Mouse (Mus musculus) lung, postnatal 0 days (tissue): ENCODE measurements at regions not wholly inside any gene's neighbourhood (a gene's known extent, or its start where the extent isn't known, plus 50 kb on each side); places are given as distances from the start of the nearest gene placed in this dataset.

Experiments used
- ATAC-seq: fragments of 200-750 bp; cut with Nextera tagmentation; 2 replicates; pipeline ENCODE4 v1.8.0; 2017; ENCODE audit warnings: moderate library complexity
- DNase-seq: peaks from one replicate; pipeline ENCODE4 v3.0.0-alpha.2; 2016; ENCODE audit warnings: low spot score
- H3K27ac ChIP-seq: fragments of 300-500 bp; sonication (generic); 2 replicates; pipeline ENCODE4 v1.5.1; 2014; ENCODE audit warnings: antibody characterized with exemption, mild to moderate bottlenecking, low read length, mixed read lengths
- H3K27me3 ChIP-seq: fragments of 300-500 bp; sonication (generic); replicated peaks from 2 replicates; pipeline ENCODE4 v1.6.1; 2014; ENCODE audit warnings: low read length, mixed read lengths; ENCODE audit not compliant: insufficient read depth
- H3K36me3 ChIP-seq: fragments of 300-500 bp; sonication (generic); 2 replicates; pipeline ENCODE4 v1.6.1; 2014; ENCODE audit warnings: low read length, mixed read lengths; ENCODE audit not compliant: insufficient read depth
- H3K4me1 ChIP-seq: fragments of 300-500 bp; sonication (generic); 2 replicates; pipeline ENCODE4 v1.6.1; 2014; ENCODE audit warnings: antibody characterized with exemption, low read depth, low read length, mixed read lengths; ENCODE audit not compliant: insufficient read depth
- H3K4me2 ChIP-seq: fragments of 300-500 bp; sonication (generic); replicated peaks from 2 replicates; pipeline ENCODE4 v1.6.1; 2014; ENCODE audit warnings: low read depth, mild to moderate bottlenecking, low read length, moderate library complexity, mixed read lengths
- H3K4me3 ChIP-seq: fragments of 300-500 bp; sonication (generic); 2 replicates; pipeline ENCODE4 v1.5.1; 2014; ENCODE audit warnings: low read depth, low read length
- H3K9ac ChIP-seq: fragments of 300-500 bp; sonication (generic); replicated peaks from 2 replicates; pipeline ENCODE4 v1.6.1; 2014; ENCODE audit warnings: low read depth, mild to moderate bottlenecking
- H3K9me3 ChIP-seq: fragments of 300-500 bp; sonication (generic); 2 replicates; pipeline ENCODE4 v1.6.1; 2016; ENCODE audit warnings: low read length, mixed read lengths
- CTCF ChIP-seq: IDR thresholded peaks from 2 replicates; pipeline ENCODE4 v1.5.1; 2016; ENCODE audit warnings: antibody characterized with exemption, mild to moderate bottlenecking
- EP300 ChIP-seq: IDR thresholded peaks from 2 replicates; pipeline ENCODE4 v1.6.1; 2016; ENCODE audit warnings: antibody characterized with exemption, mild to moderate bottlenecking, control low read depth
- WGBS: fragments of 180-500 bp; shearing (Covaris S2); extraction: QIAGEN DNeasy Blood & Tissue Kit; methylation state at CpG from one replicate; pipeline ENCODE4 v1.1.7; 2014; 5-methylcytosine and 5-hydroxymethylcytosine counted together

DNA sequence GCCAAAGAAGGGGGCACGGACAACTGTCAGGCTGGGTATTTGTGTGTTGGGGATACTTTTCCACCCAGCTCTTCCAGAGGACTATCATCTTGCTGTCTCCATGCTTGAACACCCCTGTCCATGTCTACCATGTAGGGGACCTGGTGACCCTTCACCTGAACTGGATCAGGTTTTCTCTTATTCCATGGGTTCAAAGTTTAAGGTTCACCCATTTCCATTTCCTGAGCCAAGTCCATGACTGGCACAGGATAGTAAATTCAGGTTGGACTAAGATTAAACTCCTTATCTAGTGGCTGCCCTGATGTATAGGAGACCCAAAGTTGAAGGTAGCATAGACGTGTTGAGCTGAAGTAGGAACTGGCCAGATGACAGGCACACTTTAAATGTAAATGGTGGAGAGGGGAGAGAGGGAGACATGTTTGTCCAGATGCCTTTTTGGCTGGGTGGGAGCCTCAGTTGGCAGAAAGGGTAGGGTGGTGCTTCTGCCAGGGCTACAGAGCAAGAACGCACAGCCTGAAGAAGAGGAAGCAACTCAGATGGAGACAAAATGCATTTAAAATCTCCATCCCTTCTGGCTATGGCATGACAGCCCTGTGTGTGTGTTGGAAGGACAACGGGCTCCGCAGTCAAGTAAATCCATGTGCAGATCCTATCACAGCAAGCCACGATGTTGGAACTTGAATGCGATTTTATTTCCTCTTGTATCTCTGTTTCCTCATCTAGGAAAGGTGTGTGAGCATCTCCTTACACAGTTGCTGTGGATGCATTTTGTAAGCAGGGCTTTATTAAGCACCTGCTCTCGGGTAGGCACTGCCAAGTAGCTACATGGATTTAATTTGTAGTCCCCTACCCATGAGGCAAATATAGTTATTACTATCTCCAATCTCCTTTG lies 192.4 kb downstream of the Plpp3 start:
- H3K9me3 ChIP-seq = no peaks in the 10 kb centered on the region
- WGBS = 88% methylated on average over 8 of the region's 8 CpGs
- ATAC-seq (no peak), DNase-seq (no peak)
- no peak overlapping the region for H3K4me3 ChIP-seq
- H3K27me3 ChIP-seq = no peaks in the 10 kb centered on the region
- TF ChIP-seq EP300 = no peak
- no peak for TF ChIP-seq CTCF
- H3K36me3 ChIP-seq = no peaks in the 10 kb centered on the region
- H3K4me1 ChIP-seq = no peaks in the 10 kb centered on the region
- H3K27ac ChIP-seq = no peak overlapping the region
- no peak overlapping the region for H3K4me2 ChIP-seq
- no peak overlapping the region for H3K9ac ChIP-seq

- H3K27ac ChIP-seq = no peak overlapping the region
- TF ChIP-seq CTCF (peak; percentile 25), EP300 (no peak)
- H3K27me3 ChIP-seq = no peaks in the 10 kb centered on the region
- no peak overlapping the region for H3K4me2 ChIP-seq
- ATAC-seq (peak; percentile 30; the same call in 1 of the 2 replicates), DNase-seq (peak; percentile 47)
- WGBS = 70% methylated on average over 7 of the region's 7 CpGs
- H3K36me3 ChIP-seq = no peaks in the 10 kb centered on the region
- no peak overlapping the region for H3K9ac ChIP-seq
- no peaks in the 10 kb centered on the region for H3K4me1 ChIP-seq
- no peaks in the 10 kb centered on the region for H3K9me3 ChIP-seq
- H3K4me3 ChIP-seq = no peak overlapping the region
These were observed 195.2 kb downstream of the Plpp3 start for GRCm38 (mm10) chr4:105352342-105352741.

DNA sequence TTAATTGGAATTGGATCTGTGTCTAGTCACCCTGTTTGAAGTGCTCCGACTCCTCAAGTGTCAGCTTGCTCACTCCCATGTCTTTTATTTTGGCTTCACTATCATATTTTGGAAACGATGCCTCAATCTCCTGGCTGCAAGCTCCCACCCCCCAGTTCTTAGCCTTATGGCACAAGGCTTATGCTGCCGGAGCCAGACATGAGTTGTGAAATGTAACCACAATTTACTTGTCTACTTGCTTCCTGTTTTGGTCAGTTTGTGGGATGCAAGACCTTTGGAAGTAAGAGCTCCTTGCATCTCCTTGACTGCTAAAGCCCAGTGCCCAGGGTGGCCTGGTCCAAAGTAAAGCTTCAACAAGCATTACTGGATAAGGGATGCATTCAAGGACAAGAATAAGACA lies 195.8 kb downstream of the Plpp3 start:
- no peaks in the 10 kb centered on the region for H3K27me3 ChIP-seq
- no peak overlapping the region for H3K4me2 ChIP-seq
- H3K4me1 ChIP-seq = no peaks in the 10 kb centered on the region
- no peak for ATAC-seq
- no peaks in the 10 kb centered on the region for H3K36me3 ChIP-seq
- no peak overlapping the region for H3K27ac ChIP-seq
- DNase-seq = no peak
- no peak overlapping the region for H3K4me3 ChIP-seq
- no peak for TF ChIP-seq EP300
- no peak for TF ChIP-seq CTCF
- no peaks in the 10 kb centered on the region for H3K9me3 ChIP-seq
- H3K9ac ChIP-seq = no peak overlapping the region
- WGBS = 67% methylated on average over 3 of the region's 3 CpGs

- WGBS = 62% methylated on average over 8 of the region's 8 CpGs
- Histone ChIP-seq H3K27me3 (no peaks in the 10 kb centered on the region), H3K4me3 (no peak overlapping the region), H3K4me1 (no peaks in the 10 kb centered on the region), H3K27ac (no peak overlapping the region), H3K4me2 (no peak overlapping the region), H3K9ac (no peak overlapping the region), H3K9me3 (no peaks in the 10 kb centered on the region), H3K36me3 (no peaks in the 10 kb centered on the region)
- DNase-seq (no peak), ATAC-seq (no peak)
- TF ChIP-seq EP300 = no peak
- TF ChIP-seq CTCF = no peak
These were observed 196.9 kb downstream of the Plpp3 start for GRCm38 (mm10) chr4:105354097-105354496.

GRCm38 (mm10) chr4:105356616-105357015 lies 199.5 kb downstream of the Plpp3 start:
- ATAC-seq = no peak
- Histone ChIP-seq H3K9ac (no peak overlapping the region), H3K4me2 (no peak overlapping the region), H3K27ac (no peak overlapping the region), H3K4me3 (no peak overlapping the region), H3K36me3 (no peaks in the 10 kb centered on the region), H3K9me3 (no peaks in the 10 kb centered on the region), H3K27me3 (no peaks in the 10 kb centered on the region), H3K4me1 (no peaks in the 10 kb centered on the region)
- 58% methylated on average over 3 of the region's 3 CpGs for WGBS
- no peak for DNase-seq
- TF ChIP-seq CTCF (no peak), EP300 (no peak)

DNA sequence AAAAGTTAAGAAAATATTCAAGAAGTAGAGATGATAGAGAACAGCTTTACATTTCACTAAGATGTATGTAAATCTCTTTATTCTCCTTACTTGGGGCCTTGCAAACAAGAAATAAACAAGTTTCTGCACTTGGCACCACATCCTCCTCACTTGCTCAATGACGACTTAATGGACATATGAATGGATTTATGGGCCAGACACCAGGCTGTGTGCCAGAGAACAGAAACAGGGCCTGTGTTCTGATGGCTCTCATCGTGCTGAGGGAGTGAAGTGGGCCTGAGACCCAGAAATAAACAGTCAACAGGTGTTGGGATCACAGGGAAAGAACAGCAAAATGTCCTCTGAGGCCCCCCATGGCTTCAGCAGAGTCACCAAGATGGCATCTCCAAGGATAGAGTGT lies 201.6 kb downstream of the Plpp3 start:
- H3K36me3 ChIP-seq = no peaks in the 10 kb centered on the region
- no peak overlapping the region for H3K4me3 ChIP-seq
- H3K4me1 ChIP-seq = no peaks in the 10 kb centered on the region
- H3K9ac ChIP-seq = no peak overlapping the region
- no peak overlapping the region for H3K27ac ChIP-seq
- H3K9me3 ChIP-seq = no peaks in the 10 kb centered on the region
- no peak overlapping the region for H3K4me2 ChIP-seq
- TF ChIP-seq CTCF (no peak), EP300 (no peak)
- ATAC-seq (peak; percentile 46; the same call in 1 of the 2 replicates), DNase-seq (peak; percentile 67)
- H3K27me3 ChIP-seq = no peaks in the 10 kb centered on the region
- 22% methylated on average over 2 of the region's 2 CpGs for WGBS
